ENCODE assay signal across 8 mouse cellular contexts in genomic region chr7:139949893-139950282, GRCm38 (mm10). TPM values are rescaled to one million over a fixed set of nuclear protein-coding genes. Genes with fewer than 3 reads are reported as not detected.
A peak's percentile ranks its signal among the peaks of the same experiment; 100 is the strongest.
DNase-seq lines count a peak whose midpoint lies in the region; ATAC-seq and TF ChIP-seq lines count a peak whose summit lies in the region.

No protein-coding gene starts in this region.

- peaks cover 14% of the 10 kb centered on the region for H3K4me1 ChIP-seq in forebrain, embryonic 15.5 days
- peaks cover 7% of the 10 kb centered on the region; the same call in 1 of the 2 replicates for H3K4me1 ChIP-seq in hindbrain, embryonic 14.5 days (replicated peaks; ENCODE audit: control insufficient read depth, insufficient read depth, low read length)
- peaks cover 19% of the 10 kb centered on the region for H3K4me1 ChIP-seq in liver, embryonic 13.5 days (replicated peaks)

- peak overlapping the region; percentile 41 for H3K4me3 ChIP-seq in forebrain, embryonic 15.5 days
- peak overlapping the region; percentile 33 for H3K4me3 ChIP-seq in hindbrain, embryonic 14.5 days (replicated peaks; ENCODE audit: low read length)
- H3K4me3 ChIP-seq in liver, embryonic 13.5 days (replicated peaks) = peak overlapping the region; percentile 65
- H3K4me3 ChIP-seq in myocyte = peak overlapping the region; percentile 70

- ATAC-seq in forebrain, embryonic 15.5 days (replicated peaks) = no peak; the same call in 1 of the 2 replicates
- ATAC-seq in hindbrain, embryonic 14.5 days (ENCODE audit: low FRiP score) = no peak; the same call in 1 of the 2 replicates
- peak; percentile 70 for ATAC-seq in liver, embryonic 13.5 days (ENCODE audit: low read depth)

- H3K9me3 ChIP-seq in forebrain, embryonic 15.5 days = no peaks in the 10 kb centered on the region
- H3K9me3 ChIP-seq in hindbrain, embryonic 14.5 days (ENCODE audit: control insufficient read depth, low read length) = no peaks in the 10 kb centered on the region
- no peaks in the 10 kb centered on the region for H3K9me3 ChIP-seq in liver, embryonic 13.5 days (replicated peaks)

- peak; percentile 78 for DNase-seq in CD4-positive, CD25-positive, alpha-beta regulatory T cell, adult 2 months (ENCODE audit: low read depth, low spot score)
- DNase-seq in R1 (ENCODE audit: low read depth, low spot score) = peak; percentile 96
- DNase-seq in hindbrain, embryonic 14.5 days (ENCODE audit: low spot score) = peak; percentile 66
- DNase-seq in liver, embryonic 13.5 days = peak; percentile 29
- peak; percentile 32 to 50 for DNase-seq in urinary bladder, postnatal 36 days (ENCODE audit: low spot score in 2 of 2)
- DNase-seq in yolk sac, embryonic 10.5 days (ENCODE audit: low spot score) = no peak

- no peak for TF ChIP-seq POLR2A in myocyte (IDR thresholded peaks at IDR 0.05; ENCODE audit: insufficient read length, low read depth)

- H3K79me2 ChIP-seq in myocyte (ENCODE audit: control insufficient read depth, insufficient read depth) = no peaks in the 10 kb centered on the region

- peak overlapping the region; percentile 65 for H3K4me2 ChIP-seq in forebrain, embryonic 15.5 days (replicated peaks)
- peak overlapping the region; percentile 67 for H3K4me2 ChIP-seq in hindbrain, embryonic 14.5 days (replicated peaks)
- peak overlapping the region; percentile 90 for H3K4me2 ChIP-seq in liver, embryonic 13.5 days
- H3K4me2 ChIP-seq in myocyte (ENCODE audit: low read depth) = peak overlapping the region; percentile 79

- H3K27me3 ChIP-seq in forebrain, embryonic 15.5 days = peaks cover 45% of the 10 kb centered on the region
- H3K27me3 ChIP-seq in hindbrain, embryonic 14.5 days (ENCODE audit: control insufficient read depth, insufficient read depth, low read length) = peaks cover 73% of the 10 kb centered on the region
- peaks cover 45% of the 10 kb centered on the region for H3K27me3 ChIP-seq in liver, embryonic 13.5 days
- no peaks in the 10 kb centered on the region for H3K27me3 ChIP-seq in myocyte (ENCODE audit: control insufficient read depth, insufficient read depth, insufficient read length)

- H3ac ChIP-seq in myocyte (ENCODE audit: control insufficient read depth, insufficient read length) = no peak overlapping the region

- no peak overlapping the region for H3K27ac ChIP-seq in forebrain, embryonic 15.5 days (replicated peaks)
- no peak overlapping the region for H3K27ac ChIP-seq in hindbrain, embryonic 14.5 days
- H3K27ac ChIP-seq in liver, embryonic 13.5 days = no peak overlapping the region

- H3K36me3 ChIP-seq in forebrain, embryonic 15.5 days = no peaks in the 10 kb centered on the region
- no peaks in the 10 kb centered on the region for H3K36me3 ChIP-seq in hindbrain, embryonic 14.5 days (replicated peaks; ENCODE audit: control insufficient read depth, insufficient read depth)
- no peaks in the 10 kb centered on the region for H3K36me3 ChIP-seq in liver, embryonic 13.5 days
- no peaks in the 10 kb centered on the region for H3K36me3 ChIP-seq in myocyte (ENCODE audit: control insufficient read depth, insufficient read depth)

- H3K9ac ChIP-seq in forebrain, embryonic 15.5 days (replicated peaks) = peak overlapping the region; percentile 18
- H3K9ac ChIP-seq in hindbrain, embryonic 14.5 days = peak overlapping the region; percentile 37; the same call in 1 of the 2 replicates
- peak overlapping the region; percentile 64 for H3K9ac ChIP-seq in liver, embryonic 13.5 days

- WGBS in forebrain, embryonic 15.5 days = under 1% methylated on average over 15 of the region's 15 CpGs
- under 1% methylated on average over 15 of the region's 15 CpGs for WGBS in hindbrain, embryonic 14.5 days
- WGBS in liver, embryonic 13.5 days (ENCODE audit: insufficient replicate concordance) = under 1% methylated on average over 15 of the region's 15 CpGs

TF ChIP-seq in myocyte, 11 proteins besides CTCF, POLR2A, EP300 and RAD21:
- no peak for TF ChIP-seq MYOG (IDR thresholded peaks at IDR 0.05; ENCODE audit: control insufficient read depth in 1 of 3, insufficient read depth in 1 of 3, insufficient read length in 2 of 3, low read depth in 2 of 3)
- TF ChIP-seq E2F4 (IDR thresholded peaks at IDR 0.05; ENCODE audit: insufficient read depth) = no peak
- TF ChIP-seq TCF12 (IDR thresholded peaks at IDR 0.05; ENCODE audit: insufficient read depth, poor library complexity, severe bottlenecking) = no peak
- TF ChIP-seq TCF3 (IDR thresholded peaks at IDR 0.05; ENCODE audit: insufficient read length, low read depth) = no peak
- TF ChIP-seq MAX (IDR thresholded peaks at IDR 0.05; ENCODE audit: low read depth) = no peak
- TF ChIP-seq MYOD1 (IDR thresholded peaks at IDR 0.05; ENCODE audit: control insufficient read depth in 1 of 3, insufficient read length in 2 of 3, low read depth in 2 of 3) = no peak
- no peak for TF ChIP-seq SRF (IDR thresholded peaks at IDR 0.05; ENCODE audit: control insufficient read depth, insufficient read length, low read depth)
- TF ChIP-seq POLR2AphosphoS2 (IDR thresholded peaks at IDR 0.05; ENCODE audit: insufficient read length, low read depth) = no peak
- TF ChIP-seq CEBPB (IDR thresholded peaks at IDR 0.05; ENCODE audit: insufficient read depth, poor library complexity, severe bottlenecking) = no peak
- no peak for TF ChIP-seq REST (IDR thresholded peaks at IDR 0.05; ENCODE audit: insufficient read depth, insufficient read length)
- TF ChIP-seq USF1 (IDR thresholded peaks at IDR 0.05; ENCODE audit: low read depth) = no peak

RNA-seq across cellular contexts. Expression of gene Utf1, which starts 6.3 kb away (rescaled TPM):
- polyA plus RNA-seq in forebrain, embryonic 15.5 days (2015; fragmentation: Nextera tagmentation; extraction: Ambion mirVana) = not detected in 2 replicates
- polyA plus RNA-seq in hindbrain, embryonic 14.5 days (2014; fragmentation: Nextera tagmentation; extraction: Ambion mirVana) = not detected in 2 replicates
- polyA plus RNA-seq in liver, embryonic 13.5 days (2015; fragmentation: Nextera tagmentation; extraction: Ambion mirVana) = not detected in 2 replicates
- not detected for polyA plus RNA-seq in myocyte (2012; fragmentation: generic; extraction: Trizol)

RNA-seq across cellular contexts. Expression of gene 6430531B16Rik, which starts 28.7 kb away (rescaled TPM):
- 0.64 and 0.99 TPM in 2 replicates for polyA plus RNA-seq in forebrain, embryonic 15.5 days (2015; fragmentation: Nextera tagmentation; extraction: Ambion mirVana)
- polyA plus RNA-seq in hindbrain, embryonic 14.5 days (2014; fragmentation: Nextera tagmentation; extraction: Ambion mirVana) = 0.72 and 1.0 TPM in 2 replicates
- polyA plus RNA-seq in liver, embryonic 13.5 days (2015; fragmentation: Nextera tagmentation; extraction: Ambion mirVana) = not detected in 2 replicates
- polyA plus RNA-seq in myocyte (2012; fragmentation: generic; extraction: Trizol) = 0.13 TPM

RNA-seq across cellular contexts. Expression of gene Adam8, which starts 42.5 kb away (rescaled TPM):
- 3.1 and 3.9 TPM in 2 replicates for polyA plus RNA-seq in forebrain, embryonic 15.5 days (2015; fragmentation: Nextera tagmentation; extraction: Ambion mirVana)
- 2.7 and 2.9 TPM in 2 replicates for polyA plus RNA-seq in hindbrain, embryonic 14.5 days (2014; fragmentation: Nextera tagmentation; extraction: Ambion mirVana)
- polyA plus RNA-seq in liver, embryonic 13.5 days (2015; fragmentation: Nextera tagmentation; extraction: Ambion mirVana) = 0.27 and 0.46 TPM in 2 replicates
- polyA plus RNA-seq in myocyte (2012; fragmentation: generic; extraction: Trizol) = 2.3 TPM

RNA-seq across cellular contexts. Expression of gene Kndc1, which starts 55.4 kb away (rescaled TPM):
- 4.9 and 5.1 TPM in 2 replicates for polyA plus RNA-seq in forebrain, embryonic 15.5 days (2015; fragmentation: Nextera tagmentation; extraction: Ambion mirVana)
- 25.6 and 29.1 TPM in 2 replicates for polyA plus RNA-seq in hindbrain, embryonic 14.5 days (2014; fragmentation: Nextera tagmentation; extraction: Ambion mirVana)
- 0.02 TPM in 1 of 2 replicates, not detected in the other for polyA plus RNA-seq in liver, embryonic 13.5 days (2015; fragmentation: Nextera tagmentation; extraction: Ambion mirVana)
- 0.01 TPM for polyA plus RNA-seq in myocyte (2012; fragmentation: generic; extraction: Trizol)
